Mouse (Mus musculus): ENCODE results near the gene Crtc3. TPM values are rescaled to one million over a fixed set of nuclear protein-coding genes. Genes with fewer than 3 reads are reported as not detected.

Gene Crtc3
- polyA plus RNA-seq, 1 experiment from 2014 or later: 16.9 TPM

DNA sequence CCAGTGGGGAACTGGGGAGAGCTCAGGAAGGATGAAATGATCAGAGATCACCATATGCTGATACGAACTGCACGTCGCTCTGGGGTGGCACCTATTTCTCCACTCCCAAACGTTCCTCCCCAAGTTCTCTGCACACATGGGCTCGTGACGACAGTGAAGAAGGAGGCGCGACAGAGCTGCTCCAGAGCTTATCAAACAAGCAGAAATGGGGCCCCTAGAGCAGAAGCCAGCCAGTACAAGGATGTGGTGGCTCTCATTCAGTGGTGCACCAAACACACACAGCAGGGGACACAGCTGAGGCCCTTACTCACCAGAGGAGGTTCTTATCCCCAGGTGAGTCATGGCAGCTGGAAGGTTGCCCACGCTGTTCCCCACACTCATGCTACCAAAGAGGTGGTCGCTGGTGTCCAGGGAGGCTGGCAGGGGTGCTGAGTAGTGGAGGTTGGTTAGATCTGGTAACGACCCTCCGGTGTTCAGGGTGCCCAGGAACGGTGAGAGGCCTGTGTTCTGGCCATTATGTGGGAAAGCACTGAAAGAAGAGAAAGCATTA lies 90.2 kb downstream of the Crtc3 start:
- Histone ChIP-seq H3K4me2 (no peak overlapping the region), H3K9ac (no peak overlapping the region), H3K27me3 (no peaks in the 10 kb centered on the region), H3K4me1 (replicated peaks) (peaks cover 7% of the 10 kb centered on the region; the same call in 1 of the 2 replicates), H3K36me3 (peaks cover 33% of the 10 kb centered on the region), H3K4me3 (no peak overlapping the region), H3K9me3 (replicated peaks) (no peaks in the 10 kb centered on the region), H3K27ac (no peak overlapping the region)
- WGBS: 74% methylated on average over 13 of the region's 13 CpGs
- no peak for ATAC-seq (replicated peaks; ENCODE audit: insufficient number of reproducible peaks, insufficient read depth, low FRiP score, low read depth)

DNA sequence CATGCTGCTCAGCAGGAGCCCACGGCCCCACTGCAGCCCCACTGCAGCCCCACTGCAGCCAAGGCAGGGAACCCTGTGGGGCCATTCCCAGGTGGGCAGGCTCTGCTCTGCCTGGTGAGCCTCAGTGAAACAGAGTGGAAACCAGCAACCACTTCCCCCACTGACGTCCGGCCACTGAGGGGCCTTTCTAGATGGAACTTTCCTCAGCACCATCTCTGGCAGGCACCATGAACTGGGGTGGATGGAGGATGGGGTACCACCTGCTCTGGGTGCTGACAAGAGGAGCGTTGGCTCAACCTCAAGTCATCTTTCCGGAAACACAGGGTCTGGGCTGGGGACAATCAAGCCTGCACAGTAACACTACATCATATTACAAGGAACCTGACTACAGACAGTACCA lies 90.8 kb downstream of the Crtc3 start:
- WGBS: 72% methylated on average over 5 of the region's 5 CpGs

DNA sequence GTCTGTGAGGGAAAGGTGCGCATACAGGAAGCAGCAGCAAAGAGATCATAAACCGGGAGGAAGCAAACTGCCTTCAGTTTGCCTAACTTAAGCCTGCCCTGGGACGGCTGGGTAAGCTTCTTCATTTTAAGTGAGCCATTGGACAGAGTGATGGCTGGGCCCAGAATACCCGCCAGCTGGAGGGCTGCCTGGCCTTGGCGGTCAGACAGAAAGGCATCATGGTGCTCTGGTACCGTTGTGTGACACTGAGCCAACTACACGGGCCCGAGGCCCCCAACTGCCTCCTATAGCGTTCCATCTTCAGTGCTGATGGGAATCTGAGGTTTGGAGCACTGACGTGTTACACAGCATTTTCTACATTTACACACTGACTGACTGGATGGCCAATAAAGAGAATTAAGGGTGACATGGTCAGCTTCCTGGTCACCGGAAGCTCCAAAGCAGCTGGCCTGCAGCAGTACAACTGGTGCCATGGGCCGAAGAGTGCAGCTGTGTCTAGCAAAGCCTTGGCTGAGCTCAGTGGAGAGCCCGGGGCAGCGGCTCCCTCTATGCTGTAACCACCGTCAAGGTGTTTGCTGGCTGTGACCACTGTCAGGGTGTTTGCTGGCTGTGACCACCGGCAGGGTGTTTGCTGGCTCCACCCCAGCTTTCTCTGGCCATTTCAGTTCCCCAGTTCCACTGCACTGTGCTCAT lies 99.5 kb downstream of the Crtc3 start:
- peaks cover 42% of the 10 kb centered on the region for H3K36me3 ChIP-seq
- no peaks in the 10 kb centered on the region for H3K9me3 ChIP-seq (replicated peaks)
- 86% methylated on average over 16 of the region's 16 CpGs for WGBS

More for the DNA sequence above, 90.8 kb downstream of the Crtc3 start:
- H3K27me3 ChIP-seq: no peaks in the 10 kb centered on the region
- no peak for ATAC-seq (replicated peaks; ENCODE audit: insufficient number of reproducible peaks, insufficient read depth, low FRiP score, low read depth)
- H3K9me3 ChIP-seq (replicated peaks): no peaks in the 10 kb centered on the region
- H3K4me3 ChIP-seq: no peak overlapping the region
- peaks cover 34% of the 10 kb centered on the region for H3K36me3 ChIP-seq
- no peak overlapping the region for H3K27ac ChIP-seq
- H3K4me2 ChIP-seq: no peak overlapping the region
- no peak overlapping the region for H3K9ac ChIP-seq
- peaks cover 3% of the 10 kb centered on the region; the same call in 1 of the 2 replicates for H3K4me1 ChIP-seq (replicated peaks)

DNA sequence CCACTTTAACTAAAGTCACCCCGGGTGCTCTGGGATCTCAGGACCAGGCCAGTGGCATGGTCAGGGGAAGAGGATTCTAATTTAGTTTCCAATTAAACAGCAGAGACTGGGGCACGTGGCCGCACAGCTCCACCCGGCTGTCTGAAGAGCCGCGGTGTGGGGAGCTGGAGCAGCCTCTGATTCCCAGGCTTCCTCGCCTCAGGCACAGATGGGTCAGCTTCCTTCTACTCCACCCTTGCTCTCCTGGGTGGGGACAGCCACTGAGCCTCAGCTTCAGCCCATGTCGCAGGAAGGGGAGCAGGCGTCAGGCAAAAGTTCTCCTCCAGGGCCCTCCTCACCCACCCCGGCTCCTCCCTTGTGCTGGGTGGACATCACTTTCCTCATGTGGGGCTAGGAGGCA lies 101.0 kb downstream of the Crtc3 start:
- H3K4me2 ChIP-seq: peak overlapping the region; percentile 60
- peak overlapping the region; percentile 38; the same call in 1 of the 2 replicates for H3K27ac ChIP-seq
- ATAC-seq (replicated peaks; ENCODE audit: insufficient number of reproducible peaks, insufficient read depth, low FRiP score, low read depth): peak; percentile 54; the same call in 1 of the 2 replicates
- no peaks in the 10 kb centered on the region for H3K9me3 ChIP-seq (replicated peaks)
- peaks cover 36% of the 10 kb centered on the region for H3K36me3 ChIP-seq
- H3K4me1 ChIP-seq (replicated peaks): peaks cover 16% of the 10 kb centered on the region
- no peaks in the 10 kb centered on the region for H3K27me3 ChIP-seq
- peak overlapping the region; percentile 26 for H3K4me3 ChIP-seq
- peak overlapping the region; percentile 42; the same call in 1 of the 2 replicates for H3K9ac ChIP-seq
- WGBS: 22% methylated on average over 10 of the region's 10 CpGs

More for the DNA sequence above, 99.5 kb downstream of the Crtc3 start:
- ATAC-seq (replicated peaks; ENCODE audit: insufficient number of reproducible peaks, insufficient read depth, low FRiP score, low read depth): no peak
- Histone ChIP-seq H3K4me1 (replicated peaks) (peaks cover 16% of the 10 kb centered on the region), H3K9ac (no peak overlapping the region), H3K27ac (no peak overlapping the region), H3K27me3 (no peaks in the 10 kb centered on the region), H3K4me2 (no peak overlapping the region), H3K4me3 (no peak overlapping the region)

DNA sequence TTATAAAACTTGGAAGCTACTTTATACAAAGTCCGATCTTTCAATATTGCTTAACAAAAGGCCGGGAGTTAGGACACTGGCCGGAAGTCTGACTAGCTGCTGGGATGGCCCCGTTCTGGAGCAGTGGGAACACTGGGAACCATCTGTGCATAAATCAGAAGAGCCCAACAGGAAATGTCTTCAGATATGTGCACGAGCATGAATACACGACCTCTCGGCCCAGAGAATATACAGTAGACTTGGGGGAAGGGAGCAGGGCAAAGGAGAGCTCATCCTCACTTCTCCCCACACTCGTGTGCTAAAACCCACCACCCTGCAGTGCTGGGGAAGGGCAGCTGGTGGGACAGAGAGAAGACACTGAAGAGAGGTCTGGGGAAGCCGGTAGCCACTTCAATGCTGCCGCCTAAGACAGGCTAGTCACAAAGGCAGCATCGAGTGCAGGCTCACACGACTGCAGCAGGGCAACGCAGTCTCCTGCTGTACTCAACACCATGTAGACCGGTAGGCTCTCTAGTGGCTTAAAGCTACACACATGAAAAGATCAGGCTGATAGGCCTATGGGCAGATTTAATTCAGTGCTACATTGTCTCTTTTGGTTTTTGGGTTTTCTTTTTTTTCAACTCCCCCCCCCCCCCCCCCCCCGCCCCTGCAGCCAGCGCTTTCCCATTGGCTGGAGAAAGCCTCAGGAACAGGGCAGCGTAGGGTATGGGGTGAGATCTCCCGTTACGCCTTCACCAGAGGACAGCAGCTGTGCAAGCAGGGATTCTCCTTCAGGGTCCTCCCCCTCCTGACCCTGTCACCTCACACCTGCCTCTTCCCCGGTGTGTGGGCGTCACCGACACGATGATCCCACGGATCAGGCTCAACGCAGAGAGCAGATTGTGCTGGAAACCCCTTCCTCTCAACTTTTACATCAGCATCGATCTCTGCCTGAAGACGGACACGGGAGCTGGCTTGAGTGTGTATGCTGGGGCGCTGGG lies 101.7 kb downstream of the Crtc3 start:
- Histone ChIP-seq H3K27ac (peak overlapping the region; percentile 61), H3K4me1 (replicated peaks) (peaks cover 16% of the 10 kb centered on the region), H3K27me3 (no peaks in the 10 kb centered on the region), H3K4me3 (peak overlapping the region; percentile 26), H3K9ac (peak overlapping the region; percentile 42; the same call in 1 of the 2 replicates), H3K36me3 (peaks cover 30% of the 10 kb centered on the region), H3K9me3 (replicated peaks) (no peaks in the 10 kb centered on the region), H3K4me2 (peak overlapping the region; percentile 60)
- 29% methylated on average over 27 of the region's 29 CpGs for WGBS
- ATAC-seq (replicated peaks; ENCODE audit: insufficient number of reproducible peaks, insufficient read depth, low FRiP score, low read depth): no peak

DNA sequence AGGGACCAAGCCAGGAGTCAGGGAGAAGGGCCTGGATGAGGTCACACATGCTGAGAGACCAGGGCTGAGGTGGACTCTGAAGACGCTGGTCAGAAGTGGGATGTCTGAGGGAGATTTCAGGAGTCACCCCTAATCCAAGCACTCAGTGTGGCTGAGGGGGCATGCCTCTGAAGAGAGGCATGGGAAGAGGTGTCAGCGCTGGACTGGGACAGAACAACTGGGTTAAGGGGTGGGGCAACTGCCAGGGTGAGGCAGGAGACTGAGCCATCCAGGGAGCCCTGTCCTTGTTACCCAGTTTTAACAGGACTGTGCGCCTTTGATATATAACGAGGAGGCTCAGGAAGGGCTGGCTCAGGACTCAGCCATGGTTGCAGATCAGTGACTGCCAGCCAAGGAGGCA lies 102.5 kb downstream of the Crtc3 start:
- H3K9me3 ChIP-seq (replicated peaks): no peaks in the 10 kb centered on the region
- H3K9ac ChIP-seq: no peak overlapping the region
- peaks cover 16% of the 10 kb centered on the region for H3K4me1 ChIP-seq (replicated peaks)
- no peak for ATAC-seq (replicated peaks; ENCODE audit: insufficient number of reproducible peaks, insufficient read depth, low FRiP score, low read depth)
- H3K4me2 ChIP-seq: no peak overlapping the region
- no peak overlapping the region for H3K4me3 ChIP-seq
- peaks cover 22% of the 10 kb centered on the region; the same call in 1 of the 2 replicates for H3K36me3 ChIP-seq
- whole genome bisulfite sequencing: 47% methylated on average over 4 of the region's 4 CpGs
- H3K27me3 ChIP-seq: no peaks in the 10 kb centered on the region
- peak overlapping the region; percentile 61 for H3K27ac ChIP-seq

DNA sequence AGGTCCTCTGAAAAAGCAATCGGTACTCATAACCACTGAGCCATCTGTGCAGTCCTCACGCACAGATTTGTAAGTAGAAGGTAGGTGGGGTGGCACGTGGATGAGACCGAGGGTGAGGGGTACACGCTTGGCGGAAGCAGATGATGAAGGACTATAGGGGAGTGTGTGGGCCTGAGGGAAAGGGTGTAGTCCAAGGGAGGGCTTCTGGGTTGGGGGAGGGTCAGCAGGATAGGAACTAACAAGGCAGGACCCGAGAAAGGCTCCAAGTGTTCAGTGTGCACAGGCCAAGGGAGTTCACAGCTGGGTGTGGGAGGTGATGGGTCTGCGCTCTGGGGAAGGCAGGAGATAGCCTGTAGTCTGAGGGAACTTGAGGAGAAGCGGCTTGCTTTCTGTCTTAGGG lies 103.3 kb downstream of the Crtc3 start:
- no peak overlapping the region for H3K4me2 ChIP-seq
- H3K36me3 ChIP-seq: peaks cover 14% of the 10 kb centered on the region; the same call in 1 of the 2 replicates
- WGBS: 79% methylated on average over 9 of the region's 9 CpGs
- no peaks in the 10 kb centered on the region for H3K9me3 ChIP-seq (replicated peaks)
- H3K27me3 ChIP-seq: peaks cover 3% of the 10 kb centered on the region; the same call in 1 of the 2 replicates
- no peak overlapping the region for H3K27ac ChIP-seq
- peaks cover 20% of the 10 kb centered on the region for H3K4me1 ChIP-seq (replicated peaks)
- no peak overlapping the region for H3K4me3 ChIP-seq
- ATAC-seq (replicated peaks; ENCODE audit: insufficient number of reproducible peaks, insufficient read depth, low FRiP score, low read depth): no peak
- H3K9ac ChIP-seq: no peak overlapping the region

DNA sequence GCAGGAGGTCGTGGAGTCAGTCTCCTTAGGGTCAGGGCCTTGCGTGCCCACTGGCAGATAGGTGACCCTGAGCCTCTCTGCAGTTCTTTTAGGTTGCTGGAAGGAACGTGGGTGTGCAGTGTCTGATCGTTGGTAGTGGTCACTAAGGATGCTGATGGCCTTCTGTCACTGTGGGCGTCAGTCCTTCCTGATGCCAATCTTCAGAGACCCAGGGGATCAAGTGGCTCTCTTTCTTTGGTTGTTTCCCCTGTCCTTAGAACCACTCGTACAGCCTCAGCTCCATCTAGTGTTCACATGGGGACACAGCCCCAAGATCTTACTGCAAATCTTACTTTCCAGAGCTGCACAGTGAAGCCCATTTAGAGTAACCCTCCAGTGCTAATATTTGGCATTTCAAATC lies 104.7 kb downstream of the Crtc3 start:
- H3K9ac ChIP-seq: no peak overlapping the region
- peaks cover 3% of the 10 kb centered on the region; the same call in 1 of the 2 replicates for H3K27me3 ChIP-seq
- ATAC-seq (replicated peaks; ENCODE audit: insufficient number of reproducible peaks, insufficient read depth, low FRiP score, low read depth): 0 out of 2 replicates have a peak, but pooled peaks have one; percentile 40
- H3K27ac ChIP-seq: peak overlapping the region; percentile 73; the same call in 1 of the 2 replicates
- peaks cover 22% of the 10 kb centered on the region for H3K4me1 ChIP-seq (replicated peaks)
- no peak overlapping the region for H3K4me2 ChIP-seq
- no peak overlapping the region for H3K4me3 ChIP-seq
- WGBS: 28% methylated on average over 6 of the region's 6 CpGs
- H3K36me3 ChIP-seq: 0 out of 2 replicates have a peak, but pooled peaks cover under 1% of the 10 kb centered on the region
- H3K9me3 ChIP-seq (replicated peaks): no peaks in the 10 kb centered on the region

DNA sequence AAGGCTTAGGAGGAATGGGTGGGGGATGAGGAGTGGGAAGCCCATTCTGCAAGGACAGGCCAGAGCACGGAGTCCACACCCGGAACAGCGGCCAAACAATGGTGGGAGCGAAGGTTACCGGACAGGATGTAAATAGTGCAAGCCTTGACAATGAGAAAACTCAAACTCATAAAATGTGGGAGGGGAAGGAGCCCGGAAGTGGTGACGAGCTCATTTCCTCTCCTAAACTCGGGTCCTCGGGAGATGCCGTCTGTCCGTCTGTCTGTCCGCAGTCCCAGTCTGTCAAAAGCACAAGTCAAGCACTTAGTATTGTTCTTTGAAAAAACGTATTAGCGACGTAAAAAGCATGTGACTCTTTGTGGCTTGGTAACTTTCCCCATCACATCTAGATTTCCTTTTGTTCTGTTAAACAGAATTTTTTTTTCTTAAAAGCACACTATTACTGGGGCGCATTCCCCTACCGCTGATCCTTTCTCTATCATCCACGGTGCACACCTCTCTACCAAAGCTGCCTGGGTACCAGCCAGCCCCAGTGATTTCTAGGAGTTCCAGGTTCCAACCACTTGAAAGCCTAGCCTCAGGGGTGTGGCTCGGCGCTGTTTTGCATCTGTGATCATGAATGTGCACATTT lies 105.7 kb downstream of the Crtc3 start:
- Histone ChIP-seq H3K4me1 (replicated peaks) (peaks cover 22% of the 10 kb centered on the region), H3K36me3 (no peaks in the 10 kb centered on the region), H3K4me3 (no peak overlapping the region), H3K4me2 (peak overlapping the region; percentile 39), H3K9me3 (replicated peaks) (no peaks in the 10 kb centered on the region), H3K9ac (no peak overlapping the region), H3K27me3 (peaks cover 3% of the 10 kb centered on the region; the same call in 1 of the 2 replicates), H3K27ac (peak overlapping the region; percentile 73)
- 53% methylated on average over 20 of the region's 20 CpGs for WGBS
- peak; percentile 32; the same call in 1 of the 2 replicates for ATAC-seq (replicated peaks; ENCODE audit: insufficient number of reproducible peaks, insufficient read depth, low FRiP score, low read depth)

DNA sequence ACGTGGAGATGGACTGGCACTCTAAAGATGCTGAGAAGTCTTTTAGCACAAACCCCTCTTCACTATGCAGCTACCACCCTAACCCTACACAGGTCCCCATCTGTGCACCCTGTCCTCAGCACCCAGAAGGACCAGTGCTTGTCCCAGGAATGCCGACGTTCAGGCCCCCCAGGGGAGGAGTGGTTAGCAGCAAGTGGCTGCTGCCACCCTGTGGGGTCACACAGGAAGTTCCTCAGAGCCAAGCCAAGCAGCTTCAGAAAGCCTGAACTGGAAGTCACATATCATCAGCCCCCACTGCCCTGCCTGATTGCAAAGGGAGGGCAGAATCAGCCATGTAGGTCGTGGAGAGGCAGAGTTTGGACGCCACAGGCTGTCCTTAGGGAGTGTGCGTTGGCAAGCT lies 108.3 kb downstream of the Crtc3 start:
- H3K4me2 ChIP-seq: no peak overlapping the region
- no peaks in the 10 kb centered on the region for H3K36me3 ChIP-seq
- H3K4me3 ChIP-seq: no peak overlapping the region
- no peak overlapping the region for H3K27ac ChIP-seq
- H3K9me3 ChIP-seq (replicated peaks): no peaks in the 10 kb centered on the region
- ATAC-seq (replicated peaks; ENCODE audit: insufficient number of reproducible peaks, insufficient read depth, low FRiP score, low read depth): no peak
- H3K9ac ChIP-seq: no peak overlapping the region
- 26% methylated on average over 6 of the region's 6 CpGs for WGBS
- H3K4me1 ChIP-seq (replicated peaks): peaks cover 14% of the 10 kb centered on the region
- H3K27me3 ChIP-seq: peaks cover 3% of the 10 kb centered on the region; the same call in 1 of the 2 replicates
